ENCODE assay signal across 20 mouse cellular contexts in the genomic region with DNA sequence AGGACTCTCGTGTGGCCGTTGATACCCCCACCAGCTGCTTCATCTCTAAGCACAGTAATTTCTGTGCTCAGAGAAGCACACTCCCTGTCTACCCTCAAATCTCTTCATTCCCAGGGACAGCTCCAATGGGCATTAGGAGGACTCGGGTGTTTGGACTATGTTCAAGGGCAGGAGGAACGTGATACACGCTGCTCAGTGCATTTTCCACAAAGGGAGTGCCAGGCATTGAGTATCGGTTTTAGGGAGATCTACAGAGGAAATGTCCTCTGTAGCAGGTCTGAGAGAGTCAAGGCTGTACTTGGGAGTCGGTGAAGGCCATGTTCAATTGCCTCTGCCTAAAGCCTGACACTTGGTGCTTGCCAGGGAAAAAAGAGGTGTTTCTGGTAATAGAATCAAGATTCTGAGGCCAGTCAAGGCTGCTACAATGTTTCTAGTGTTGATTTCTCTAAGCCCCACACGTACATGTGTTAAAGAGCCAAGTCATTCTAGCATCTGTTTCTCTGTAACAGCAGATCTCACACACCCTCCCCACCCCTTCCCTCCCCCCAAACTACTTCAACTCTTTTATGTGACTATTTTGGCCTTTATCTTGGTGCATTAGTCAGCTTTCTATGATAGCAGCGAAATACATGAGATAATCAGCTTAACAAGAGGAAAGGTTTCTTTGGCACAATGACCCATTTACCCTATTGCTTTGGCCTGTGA. TPM values are rescaled to one million over a fixed set of nuclear protein-coding genes. Genes with fewer than 3 reads are reported as not detected.
DNase-seq lines count a peak whose midpoint lies in the region; ATAC-seq and TF ChIP-seq lines count a peak whose summit lies in the region.
"Had no signal": no experiment of that assay in that cellular context is flagged by ENCODE, and none has a peak within 500 bp of the region (broad histone marks: within the 10 kb centered on the region; RNA-seq: fewer than 3 reads in every experiment).

No protein-coding gene starts in this region.

- no peak overlapping the region for H3K4me2 ChIP-seq in midbrain, postnatal 0 days (ENCODE audit: low read depth, low read length, poor library complexity, severe bottlenecking)
- no peak overlapping the region for H3K4me2 ChIP-seq in midbrain, embryonic 16.5 days (ENCODE audit: low read length)
- no peak overlapping the region for H3K4me2 ChIP-seq in limb, embryonic 14.5 days (replicated peaks; ENCODE audit: low read depth, low read length, severe bottlenecking)
- H3K4me2 ChIP-seq: liver, embryonic 13.5 days had no signal

- H3K9ac ChIP-seq in midbrain, postnatal 0 days (replicated peaks; ENCODE audit: low read length, poor library complexity, severe bottlenecking) = no peak overlapping the region
- no peak overlapping the region for H3K9ac ChIP-seq in midbrain, embryonic 16.5 days (ENCODE audit: low read depth, low read length)
- no peak overlapping the region for H3K9ac ChIP-seq in limb, embryonic 14.5 days (ENCODE audit: low read depth, low read length, severe bottlenecking)
- H3K9ac ChIP-seq: liver, embryonic 13.5 days had no signal

- H3K27me3 ChIP-seq in midbrain, postnatal 0 days (ENCODE audit: insufficient read depth, low read length) = no peaks in the 10 kb centered on the region
- H3K27me3 ChIP-seq in midbrain, embryonic 16.5 days (ENCODE audit: control insufficient read depth, insufficient read depth, low read depth, low read length) = no peaks in the 10 kb centered on the region
- no peaks in the 10 kb centered on the region for H3K27me3 ChIP-seq in limb, embryonic 14.5 days (ENCODE audit: control insufficient read depth, insufficient read depth, low read length)
- H3K27me3 ChIP-seq: liver, embryonic 13.5 days had no signal

- H3K4me3 ChIP-seq in midbrain, postnatal 0 days (ENCODE audit: low read depth, low read length) = no peak overlapping the region
- no peak overlapping the region for H3K4me3 ChIP-seq in midbrain, embryonic 16.5 days (ENCODE audit: low read depth, low read length)
- no peak overlapping the region for H3K4me3 ChIP-seq in limb, embryonic 14.5 days (replicated peaks; ENCODE audit: low read length)
- H3K4me3 ChIP-seq: forebrain, embryonic 10.5 days; liver, embryonic 13.5 days; megakaryocyte, embryonic 14.5 days had no signal

- H3K36me3 ChIP-seq in midbrain, postnatal 0 days (ENCODE audit: insufficient read depth, low read length) = no peaks in the 10 kb centered on the region
- no peaks in the 10 kb centered on the region for H3K36me3 ChIP-seq in midbrain, embryonic 16.5 days (ENCODE audit: control insufficient read depth, insufficient read depth, low read length)
- no peaks in the 10 kb centered on the region for H3K36me3 ChIP-seq in limb, embryonic 14.5 days (ENCODE audit: control insufficient read depth, insufficient read depth, low read length)
- H3K36me3 ChIP-seq: forebrain, embryonic 10.5 days; G1E; liver, embryonic 13.5 days had no signal

- H3K27ac ChIP-seq in midbrain, postnatal 0 days (ENCODE audit: low read depth, low read length) = peak overlapping the region; percentile 38; the same call in 1 of the 2 replicates
- H3K27ac ChIP-seq in midbrain, embryonic 16.5 days (ENCODE audit: low read length) = no peak overlapping the region
- 0 out of 2 replicates have a peak overlapping the region, but pooled peaks have one; percentile 38 for H3K27ac ChIP-seq in limb, embryonic 14.5 days (replicated peaks; ENCODE audit: low read depth, low read length)
- H3K27ac ChIP-seq: forebrain, embryonic 10.5 days; liver, embryonic 13.5 days had no signal

- DNase-seq in adrenal gland, adult (ENCODE audit: inconsistent age in 2 of 2, low spot score in 1 of 2) = peak; percentile 41 to 80
- DNase-seq in adrenal gland, postnatal 4 days (ENCODE audit: low spot score in 2 of 2) = no peak
- no peak for DNase-seq in midbrain, postnatal 0 days (ENCODE audit: low spot score)
- peak; percentile 62 for DNase-seq in limb, embryonic 14.5 days (ENCODE audit: low spot score)
- DNase-seq in layer of hippocampus, postnatal 14 days (ENCODE audit: low spot score in 2 of 2) = no peak
- DNase-seq in spleen, adult 12 weeks (ENCODE audit: low spot score) = no peak
- DNase-seq in heart, adult 9 months (ENCODE audit: low spot score in 2 of 2) = no peak
- DNase-seq: cerebellum, adult 11 months; cerebellum, postnatal 25 days; heart, adult 11 months; heart, postnatal 4 days; kidney, adult 9 months; kidney, postnatal 4 days; liver, embryonic 13.5 days had no signal

- no peak for ATAC-seq in midbrain, postnatal 0 days (ENCODE audit: low FRiP score)
- ATAC-seq in midbrain, embryonic 16.5 days = no peak
- 0 out of 2 replicates have a peak, but pooled peaks have one; percentile 31 for ATAC-seq in limb, embryonic 14.5 days (ENCODE audit: low FRiP score, low read depth)
- ATAC-seq: CD4-positive, CD25-positive, alpha-beta regulatory T cell, adult 4 months; lung, postnatal 0 days had no signal

- H3K9me3 ChIP-seq in midbrain, postnatal 0 days (ENCODE audit: low read length) = no peaks in the 10 kb centered on the region
- H3K9me3 ChIP-seq in midbrain, embryonic 16.5 days (replicated peaks; ENCODE audit: control insufficient read depth, low read length, poor library complexity, severe bottlenecking) = no peaks in the 10 kb centered on the region
- H3K9me3 ChIP-seq in limb, embryonic 14.5 days (ENCODE audit: control insufficient read depth, low read length) = no peaks in the 10 kb centered on the region
- H3K9me3 ChIP-seq: forebrain, embryonic 10.5 days; liver, embryonic 13.5 days; megakaryocyte, embryonic 14.5 days had no signal

- WGBS in midbrain, postnatal 0 days = 57% methylated on average over 9 of the region's 9 CpGs
- 57% methylated on average over 9 of the region's 9 CpGs for WGBS in midbrain, embryonic 16.5 days
- 56% methylated on average over 9 of the region's 9 CpGs for WGBS in limb, embryonic 14.5 days

- 0 out of 2 replicates have a peak, but pooled peaks cover 3% of the 10 kb centered on the region for H3K4me1 ChIP-seq in midbrain, postnatal 0 days (ENCODE audit: insufficient read depth, low read length)
- peaks cover 21% of the 10 kb centered on the region for H3K4me1 ChIP-seq in midbrain, embryonic 16.5 days (ENCODE audit: control insufficient read depth, insufficient read depth, low read length)
- peaks cover 20% of the 10 kb centered on the region for H3K4me1 ChIP-seq in limb, embryonic 14.5 days (ENCODE audit: control insufficient read depth, insufficient read depth, low read length)

- TF ChIP-seq CTCF in midbrain, postnatal 0 days (IDR thresholded peaks at IDR 0.05) = no peak

- TF ChIP-seq POLR2A in limb, embryonic 14.5 days (IDR thresholded peaks at IDR 0.05; ENCODE audit: borderline replicate concordance, extremely low read depth, insufficient read depth, insufficient read length) = no peak

RNA-seq across cellular contexts. Expression of a gene that starts 37.8 kb away (rescaled TPM):
- 10 to 100 TPM; 14.5 to 16.6 TPM for total RNA-seq in adrenal gland, postnatal 4 days (2021)
- total RNA-seq in midbrain, postnatal 0 days (2014; rRNA removed) = 85.5 and 90.3 TPM in 2 replicates
- polyA plus RNA-seq in midbrain, postnatal 0 days (2015; fragmentation: Nextera tagmentation; extraction: Ambion mirVana) = 52.9 and 55.9 TPM in 2 replicates
- 75.4 and 79.1 TPM in 2 replicates for polyA plus RNA-seq in midbrain, embryonic 16.5 days (2015; fragmentation: Nextera tagmentation; extraction: Ambion mirVana)
- polyA plus RNA-seq in limb, embryonic 14.5 days (2012; rRNA removed) = 16.9 and 20.9 TPM in 2 replicates
- 13.4 and 13.9 TPM in 2 replicates for polyA plus RNA-seq in limb, embryonic 14.5 days (2014; fragmentation: Nextera tagmentation; extraction: Ambion mirVana)
- 10 to 100 TPM; 61.3 to 62.0 TPM for total RNA-seq in layer of hippocampus, postnatal 14 days (2021)
- polyA plus RNA-seq: G1E had no signal

Comparison
In these comparisons a context has a peak if more than half of its experiments do, and no peak if none do; other contexts are left out.
1. DNase-seq: peak in adrenal gland, adult (2 of 2) and limb, embryonic 14.5 days (single experiment); none in adrenal gland, postnatal 4 days (0 of 2), midbrain, postnatal 0 days (single experiment), layer of hippocampus, postnatal 14 days (0 of 2), spleen, adult 12 weeks (single experiment) and heart, adult 9 months (0 of 2).